Comparison of ENCODE assay signal across 33 mouse cellular contexts in the genomic region with DNA sequence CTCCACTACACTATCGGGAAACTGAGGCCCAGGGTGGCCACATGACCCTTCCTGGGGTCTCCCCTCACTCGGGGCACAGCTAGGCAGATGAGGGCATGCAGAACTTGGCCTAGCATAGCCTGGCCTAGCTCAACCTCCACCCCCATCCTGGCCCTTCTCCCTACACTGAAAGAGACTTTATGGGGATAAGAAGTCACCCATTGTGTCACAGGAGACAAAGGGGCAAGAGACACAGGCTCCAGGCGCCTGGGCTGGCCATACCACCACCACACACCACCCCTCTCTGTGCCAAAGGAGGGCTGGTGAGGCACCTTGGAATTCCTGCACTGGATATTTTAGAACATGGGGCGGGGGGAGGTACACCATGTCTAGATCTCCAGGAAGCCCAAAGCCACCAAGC. TPM values are rescaled to one million over a fixed set of nuclear protein-coding genes. Genes with fewer than 3 reads are reported as not detected.
DNase-seq lines count a peak whose midpoint lies in the region; TF ChIP-seq lines count a peak whose summit lies in the region.
"Had no signal": no experiment of that assay in that cellular context is flagged by ENCODE, and none has a peak within 500 bp of the region (broad histone marks: within the 10 kb centered on the region; RNA-seq: fewer than 3 reads in every experiment).

No protein-coding gene starts in this region.

- no peaks in the 10 kb centered on the region for H3K36me3 ChIP-seq in small intestine, adult 2 months (ENCODE audit: control insufficient read depth, insufficient read depth, low read length)
- H3K36me3 ChIP-seq in thymus, adult 2 months (ENCODE audit: control insufficient read depth, insufficient read depth, low read length) = no peaks in the 10 kb centered on the region
- H3K36me3 ChIP-seq: embryonic facial prominence, embryonic 10.5 days; embryonic facial prominence, embryonic 15.5 days; hindbrain, embryonic 13.5 days; midbrain, embryonic 13.5 days; neural tube, embryonic 13.5 days had no signal

- WGBS in cerebellum, adult 2 months = 72% methylated on average over 4 of the region's 4 CpGs
- 82% methylated on average over 4 of the region's 4 CpGs for WGBS in small intestine, adult 2 months
- 90% methylated on average over 4 of the region's 4 CpGs for WGBS in thymus, adult 2 months

- intact Hi-C loops in left cerebral cortex, adult 2 months (cut with DNase I) = no loop called here
- intact Hi-C loops in left cerebral cortex, postnatal 36 days (cut with DNase I) = no loop called here

- H3K27me3 ChIP-seq in cerebellum, adult 2 months (ENCODE audit: control insufficient read depth, insufficient read depth, low read length) = no peaks in the 10 kb centered on the region
- H3K27me3 ChIP-seq in small intestine, adult 2 months (ENCODE audit: control insufficient read depth, insufficient read depth, low read length) = no peaks in the 10 kb centered on the region
- no peaks in the 10 kb centered on the region for H3K27me3 ChIP-seq in thymus, adult 2 months (ENCODE audit: control insufficient read depth, insufficient read depth, low read length)
- H3K27me3 ChIP-seq: CH12.LX; embryonic facial prominence, embryonic 15.5 days; forebrain, embryonic 13.5 days; hindbrain, embryonic 13.5 days; midbrain, embryonic 13.5 days; neural tube, embryonic 13.5 days had no signal

- no peak overlapping the region for H3K4me3 ChIP-seq in cerebellum, adult 2 months (replicated peaks; ENCODE audit: insufficient read depth, low read depth, low read length)
- no peak overlapping the region for H3K4me3 ChIP-seq in left cerebral cortex, adult 2 months
- no peak overlapping the region for H3K4me3 ChIP-seq in small intestine, adult 2 months (ENCODE audit: low read depth, low read length)
- H3K4me3 ChIP-seq in thymus, adult 2 months (ENCODE audit: control insufficient read depth, insufficient read depth, low read length) = no peak overlapping the region
- H3K4me3 ChIP-seq: embryonic facial prominence, embryonic 10.5 days; embryonic facial prominence, embryonic 15.5 days; forebrain, embryonic 13.5 days; hindbrain, embryonic 13.5 days; midbrain, embryonic 13.5 days; neural tube, embryonic 13.5 days had no signal

- H3K27ac ChIP-seq in cerebellum, adult 2 months (ENCODE audit: insufficient read depth, low read length) = peak overlapping the region; percentile 50; the same call in 1 of the 2 replicates
- H3K27ac ChIP-seq in left cerebral cortex, adult 2 months = peak overlapping the region; percentile 75; the same call in 1 of the 2 replicates
- peak overlapping the region; percentile 97 for H3K27ac ChIP-seq in small intestine, adult 2 months (ENCODE audit: insufficient read depth, low read depth, low read length)
- no peak overlapping the region for H3K27ac ChIP-seq in thymus, adult 2 months (ENCODE audit: control insufficient read depth, insufficient read depth, low read length)
- H3K27ac ChIP-seq: embryonic facial prominence, embryonic 10.5 days; embryonic facial prominence, embryonic 15.5 days; forebrain, embryonic 13.5 days; hindbrain, embryonic 13.5 days; liver, embryonic 14.5 days; macrophage; midbrain, embryonic 13.5 days; neural tube, embryonic 13.5 days had no signal

- DNase-seq in cerebellum, adult 2 months = no peak
- no peak for DNase-seq in cerebellum, adult 9-11 months
- DNase-seq in left cerebral cortex, adult 2 months (ENCODE audit: extremely low spot score in 1 of 2, low spot score in 2 of 2) = no peak
- DNase-seq in left cerebral cortex, postnatal 36 days (ENCODE audit: low spot score in 2 of 2) = no peak
- DNase-seq in kidney, adult 8-10 months = no peak
- no peak for DNase-seq in thymus, adult 2 months
- no peak for DNase-seq in cerebellum, adult 11 months
- DNase-seq: adrenal gland, adult 2 months; cerebellum, adult 11-12 months; cerebellum, postnatal 14 days; gastrocnemius, postnatal 25 days; heart, adult 18-20 months; heart, postnatal 4 days; kidney, adult 2 months; kidney, postnatal 4 days; layer of hippocampus, postnatal 36 days; liver; lung, adult 2 months; lung, postnatal 10 days; right cerebral cortex, postnatal 14 days; thymus, postnatal 25 days had no signal

- no peaks in the 10 kb centered on the region for H3K4me1 ChIP-seq in cerebellum, adult 2 months (ENCODE audit: control insufficient read depth, insufficient read depth, low read length)
- peaks cover 44% of the 10 kb centered on the region for H3K4me1 ChIP-seq in small intestine, adult 2 months (ENCODE audit: control insufficient read depth, insufficient read depth, insufficient read length, low read length)
- no peaks in the 10 kb centered on the region for H3K4me1 ChIP-seq in thymus, adult 2 months (replicated peaks; ENCODE audit: control insufficient read depth, insufficient read depth, low read length)
- H3K4me1 ChIP-seq: embryonic facial prominence, embryonic 10.5 days; embryonic facial prominence, embryonic 15.5 days; forebrain, embryonic 13.5 days; midbrain, embryonic 13.5 days had no signal

- TF ChIP-seq CTCF in cerebellum, adult 2 months (IDR thresholded peaks at IDR 0.05; ENCODE audit: borderline replicate concordance, insufficient read depth, low read depth, low read length) = no peak
- TF ChIP-seq CTCF in left cerebral cortex, adult 2 months (IDR thresholded peaks at IDR 0.05) = no peak
- TF ChIP-seq CTCF in small intestine, adult 2 months (IDR thresholded peaks at IDR 0.05; ENCODE audit: extremely low read depth, insufficient read length, insufficient replicate concordance, low read depth, low read length) = no peak
- TF ChIP-seq CTCF in thymus, adult 2 months (IDR thresholded peaks at IDR 0.05; ENCODE audit: borderline replicate concordance, control insufficient read depth, extremely low read depth, insufficient read depth, low read length, poor library complexity) = no peak

- TF ChIP-seq POLR2A in cerebellum, adult 2 months (IDR thresholded peaks at IDR 0.05; ENCODE audit: borderline replicate concordance, insufficient read depth, low read length) = no peak
- no peak for TF ChIP-seq POLR2A in small intestine, adult 2 months (IDR thresholded peaks at IDR 0.05; ENCODE audit: low read depth, low read length)
- no peak for TF ChIP-seq POLR2A in thymus, adult 2 months (IDR thresholded peaks at IDR 0.05; ENCODE audit: control insufficient read depth, extremely low read depth, insufficient read depth, low read length, poor library complexity)

RNA-seq across cellular contexts. Expression of a gene that starts 11.8 kb away (rescaled TPM):
- polyA plus RNA-seq in cerebellum, adult 2 months (2012; rRNA removed) = 214 and 242 TPM in 2 replicates
- total RNA-seq in left cerebral cortex, adult 2 months (2021) = 10 to 100 TPM; 27.3 to 30.0 TPM
- total RNA-seq in left cerebral cortex, postnatal 36 days (2021) = 10 to 100 TPM; 29.0 to 58.2 TPM
- 50.9 and 84.3 TPM in 2 replicates for polyA plus RNA-seq in small intestine, adult 2 months (2012; rRNA removed)
- 1.2 and 2.2 TPM in 2 replicates for polyA plus RNA-seq in thymus, adult 2 months (2012; rRNA removed)
- total RNA-seq: megakaryocyte-erythroid progenitor cell, adult 5-6 weeks had no signal
- polyA plus RNA-seq: heart, embryonic 11.5 days; macrophage had no signal

RNA-seq across cellular contexts. Expression of a gene that starts 17.9 kb away (rescaled TPM):
- 198 and 211 TPM in 2 replicates for polyA plus RNA-seq in cerebellum, adult 2 months (2012; rRNA removed)
- total RNA-seq in left cerebral cortex, adult 2 months (2021) = 100 to 1,000 TPM; 147 TPM
- total RNA-seq in left cerebral cortex, postnatal 36 days (2021) = 100 to 1,000 TPM; 153 to 159 TPM
- 26.3 and 50.7 TPM in 2 replicates for polyA plus RNA-seq in small intestine, adult 2 months (2012; rRNA removed)
- 76.7 and 78.9 TPM in 2 replicates for polyA plus RNA-seq in thymus, adult 2 months (2012; rRNA removed)

Comparison
In these comparisons a context has a peak if more than half of its experiments do, and no peak if none do; other contexts are left out.
1. RNA of a gene that starts 11.8 kb away (polyA plus RNA-seq): 214 to 242 TPM in cerebellum, adult 2 months and 50.9 to 84.3 TPM in small intestine, adult 2 months; 1.2 to 2.2 TPM in thymus, adult 2 months; every median in the first group is over 10 times any median in the second.